Mouse (Mus musculus): ENCODE data around the gene Tdrd7. TPM values are rescaled to one million over a fixed set of nuclear protein-coding genes. Genes with fewer than 3 reads are reported as not detected.

Gene Tdrd7
- polyA plus RNA-seq, 1 experiment from 2014 or later, result 9.6 TPM

DNA sequence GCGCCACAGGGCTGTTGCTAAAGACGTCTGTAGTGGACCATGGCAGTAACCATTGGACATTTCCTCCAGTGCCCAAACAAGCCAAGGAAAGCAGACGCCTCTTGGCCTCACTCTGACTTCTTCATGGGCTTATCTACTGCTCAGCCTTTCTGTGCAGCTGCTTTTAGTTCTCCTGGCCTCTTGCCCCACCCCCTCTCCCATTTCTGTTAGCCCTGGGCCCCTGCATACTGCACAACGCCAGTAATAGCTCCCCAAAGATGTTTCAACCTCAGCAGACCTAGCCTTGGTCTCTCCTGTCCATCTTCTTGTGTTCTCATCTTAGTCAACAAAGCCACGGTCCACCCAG lies 77.3 kb downstream of the Tdrd7 start:
- H3K27me3 ChIP-seq (ENCODE audit: control insufficient read depth, insufficient read depth, low read length), result peaks cover 34% of the 10 kb centered on the region
- no peak overlapping the region for H3K9ac ChIP-seq (ENCODE audit: low read length)
- no peaks in the 10 kb centered on the region for H3K36me3 ChIP-seq (ENCODE audit: control insufficient read depth, insufficient read depth, low read length)
- no peak for ATAC-seq (replicated peaks; ENCODE audit: low FRiP score)
- no peaks in the 10 kb centered on the region for H3K9me3 ChIP-seq (ENCODE audit: control insufficient read depth, low read length)
- WGBS, result 37% methylated on average over 5 of the region's 5 CpGs
- no peak overlapping the region for H3K4me3 ChIP-seq (ENCODE audit: low read depth, low read length)
- peaks cover 14% of the 10 kb centered on the region for H3K4me1 ChIP-seq (replicated peaks; ENCODE audit: control insufficient read depth, insufficient read depth, low read length)
- no peak for DNase-seq (ENCODE audit: low spot score)
- H3K4me2 ChIP-seq (ENCODE audit: low read depth, low read length, severe bottlenecking), result 0 out of 2 replicates have a peak overlapping the region, but pooled peaks have one; percentile 8
- no peak overlapping the region for H3K27ac ChIP-seq (ENCODE audit: low read depth, low read length)

GRCm38 (mm10) chr4:46043361-46043760 lies 78.2 kb downstream of the Tdrd7 start:
- ATAC-seq (replicated peaks; ENCODE audit: low FRiP score), result no peak
- no peaks in the 10 kb centered on the region for H3K36me3 ChIP-seq (ENCODE audit: control insufficient read depth, insufficient read depth, low read length)

DNA sequence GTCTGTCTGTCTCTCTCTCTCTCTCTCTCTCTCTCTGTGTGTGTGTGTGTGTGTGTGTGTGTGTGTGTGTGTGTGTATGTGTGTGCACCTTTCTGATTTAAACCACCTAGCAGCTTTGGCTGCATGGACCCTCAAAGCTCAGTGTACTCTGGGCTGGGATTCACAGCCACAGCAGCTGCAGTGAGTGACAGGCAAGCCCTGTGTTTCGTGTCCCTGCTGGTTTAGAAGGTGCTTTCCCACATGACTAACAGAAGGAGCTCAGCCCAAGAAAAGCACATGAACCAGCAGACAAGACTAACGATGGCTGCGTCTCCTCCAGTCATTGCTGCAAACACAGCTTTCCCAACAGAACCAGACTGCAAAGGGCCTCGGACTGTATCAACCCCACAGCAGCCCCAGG lies 82.8 kb downstream of the Tdrd7 start:
- H3K9ac ChIP-seq (ENCODE audit: low read length), result no peak overlapping the region
- no peaks in the 10 kb centered on the region for H3K36me3 ChIP-seq (ENCODE audit: control insufficient read depth, insufficient read depth, low read length)
- H3K27ac ChIP-seq (ENCODE audit: low read depth, low read length), result no peak overlapping the region
- H3K27me3 ChIP-seq (ENCODE audit: control insufficient read depth, insufficient read depth, low read length), result no peaks in the 10 kb centered on the region
- DNase-seq (ENCODE audit: low spot score) (no peak), ATAC-seq (replicated peaks; ENCODE audit: low FRiP score) (no peak)
- H3K4me3 ChIP-seq (ENCODE audit: low read depth, low read length), result no peak overlapping the region
- no peak overlapping the region for H3K4me2 ChIP-seq (ENCODE audit: low read depth, low read length, severe bottlenecking)
- H3K9me3 ChIP-seq (ENCODE audit: control insufficient read depth, low read length), result no peaks in the 10 kb centered on the region
- WGBS, result 74% methylated on average over 4 of the region's 4 CpGs
- H3K4me1 ChIP-seq (replicated peaks; ENCODE audit: control insufficient read depth, insufficient read depth, low read length), result no peaks in the 10 kb centered on the region

More at GRCm38 (mm10) chr4:46043361-46043760, 78.2 kb downstream of the Tdrd7 start:
- no peak overlapping the region for H3K4me2 ChIP-seq (ENCODE audit: low read depth, low read length, severe bottlenecking)
- no peak for DNase-seq (ENCODE audit: low spot score)
- H3K27ac ChIP-seq (ENCODE audit: low read depth, low read length), result no peak overlapping the region
- H3K9ac ChIP-seq (ENCODE audit: low read length), result no peak overlapping the region
- H3K9me3 ChIP-seq (ENCODE audit: control insufficient read depth, low read length), result no peaks in the 10 kb centered on the region
- H3K4me3 ChIP-seq (ENCODE audit: low read depth, low read length), result no peak overlapping the region
- 82% methylated on average over 8 of the region's 8 CpGs for WGBS
- H3K27me3 ChIP-seq (ENCODE audit: control insufficient read depth, insufficient read depth, low read length), result peaks cover 25% of the 10 kb centered on the region
- peaks cover 14% of the 10 kb centered on the region for H3K4me1 ChIP-seq (replicated peaks; ENCODE audit: control insufficient read depth, insufficient read depth, low read length)

DNA sequence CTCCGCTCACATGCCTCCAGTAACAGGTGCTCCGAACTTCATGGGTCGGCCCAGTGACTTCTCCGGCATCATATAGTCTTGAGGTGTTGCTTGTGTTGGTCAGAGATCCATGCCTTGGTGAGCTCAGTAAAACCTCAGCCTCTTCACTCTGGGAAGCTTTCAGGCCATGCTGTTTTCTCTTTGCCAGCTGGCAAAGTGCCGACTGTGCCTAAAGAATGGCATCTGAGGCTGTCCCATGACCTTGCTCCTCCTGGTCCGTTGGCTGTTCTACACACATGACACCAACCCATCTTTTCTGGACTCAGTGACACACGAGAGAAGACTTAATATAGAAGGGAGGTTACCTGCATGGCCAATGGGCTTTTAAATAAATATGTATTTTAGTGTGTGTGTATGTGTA lies 83.3 kb downstream of the Tdrd7 start:
- no peak for ATAC-seq (replicated peaks; ENCODE audit: low FRiP score)
- H3K4me2 ChIP-seq (ENCODE audit: low read depth, low read length, severe bottlenecking), result no peak overlapping the region

GRCm38 (mm10) chr4:46053323-46054107 lies 88.4 kb downstream of the Tdrd7 start:
- Histone ChIP-seq H3K4me1 (replicated peaks; ENCODE audit: control insufficient read depth, insufficient read depth, low read length) (no peaks in the 10 kb centered on the region), H3K27me3 (ENCODE audit: control insufficient read depth, insufficient read depth, low read length) (no peaks in the 10 kb centered on the region), H3K9ac (ENCODE audit: low read length) (no peak overlapping the region), H3K4me2 (ENCODE audit: low read depth, low read length, severe bottlenecking) (no peak overlapping the region), H3K4me3 (ENCODE audit: low read depth, low read length) (no peak overlapping the region), H3K36me3 (ENCODE audit: control insufficient read depth, insufficient read depth, low read length) (no peaks in the 10 kb centered on the region), H3K27ac (ENCODE audit: low read depth, low read length) (no peak overlapping the region), H3K9me3 (ENCODE audit: control insufficient read depth, low read length) (no peaks in the 10 kb centered on the region)
- no peak for DNase-seq (ENCODE audit: low spot score)
- 83% methylated on average over 9 of the region's 9 CpGs for WGBS
- no peak for ATAC-seq (replicated peaks; ENCODE audit: low FRiP score)

More for the DNA sequence above, 83.3 kb downstream of the Tdrd7 start:
- H3K9me3 ChIP-seq (ENCODE audit: control insufficient read depth, low read length), result no peaks in the 10 kb centered on the region
- H3K36me3 ChIP-seq (ENCODE audit: control insufficient read depth, insufficient read depth, low read length), result no peaks in the 10 kb centered on the region
- no peaks in the 10 kb centered on the region for H3K4me1 ChIP-seq (replicated peaks; ENCODE audit: control insufficient read depth, insufficient read depth, low read length)
- H3K9ac ChIP-seq (ENCODE audit: low read length), result no peak overlapping the region
- no peaks in the 10 kb centered on the region for H3K27me3 ChIP-seq (ENCODE audit: control insufficient read depth, insufficient read depth, low read length)
- WGBS, result 94% methylated on average over 7 of the region's 7 CpGs
- H3K4me3 ChIP-seq (ENCODE audit: low read depth, low read length), result no peak overlapping the region
- H3K27ac ChIP-seq (ENCODE audit: low read depth, low read length), result no peak overlapping the region
- no peak for DNase-seq (ENCODE audit: low spot score)

DNA sequence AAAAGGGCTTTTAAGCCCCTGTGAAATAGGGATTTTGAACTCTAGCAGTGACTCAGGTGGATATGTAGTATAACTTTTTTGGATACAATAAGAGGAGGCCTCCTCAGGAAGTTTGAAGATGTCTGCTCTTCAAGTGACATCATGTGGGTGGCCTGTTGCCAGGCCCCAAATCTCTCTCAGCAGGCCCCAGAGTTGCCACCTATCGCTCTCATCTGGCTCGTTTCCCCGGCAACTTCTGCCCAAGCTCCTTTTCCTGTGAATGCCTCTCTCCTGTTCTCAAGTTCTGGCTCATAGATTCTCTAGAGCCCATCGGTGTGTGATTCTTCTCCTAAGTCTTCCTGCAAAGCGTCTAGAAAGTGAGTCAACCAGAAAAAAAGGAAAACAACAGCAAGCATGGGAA lies 91.0 kb downstream of the Tdrd7 start:
- Histone ChIP-seq H3K36me3 (ENCODE audit: control insufficient read depth, insufficient read depth, low read length) (no peaks in the 10 kb centered on the region), H3K4me3 (ENCODE audit: low read depth, low read length) (no peak overlapping the region), H3K9ac (ENCODE audit: low read length) (no peak overlapping the region), H3K27ac (ENCODE audit: low read depth, low read length) (no peak overlapping the region), H3K9me3 (ENCODE audit: control insufficient read depth, low read length) (no peaks in the 10 kb centered on the region), H3K4me1 (replicated peaks; ENCODE audit: control insufficient read depth, insufficient read depth, low read length) (no peaks in the 10 kb centered on the region), H3K27me3 (ENCODE audit: control insufficient read depth, insufficient read depth, low read length) (no peaks in the 10 kb centered on the region), H3K4me2 (ENCODE audit: low read depth, low read length, severe bottlenecking) (no peak overlapping the region)
- no peak for DNase-seq (ENCODE audit: low spot score)
- 88% methylated on average over 5 of the region's 5 CpGs for WGBS
- no peak for ATAC-seq (replicated peaks; ENCODE audit: low FRiP score)

GRCm38 (mm10) chr4:46061259-46061962 lies 96.3 kb downstream of the Tdrd7 start:
- Histone ChIP-seq H3K9ac (ENCODE audit: low read length) (no peak overlapping the region), H3K9me3 (ENCODE audit: control insufficient read depth, low read length) (no peaks in the 10 kb centered on the region), H3K4me2 (ENCODE audit: low read depth, low read length, severe bottlenecking) (no peak overlapping the region), H3K27me3 (ENCODE audit: control insufficient read depth, insufficient read depth, low read length) (no peaks in the 10 kb centered on the region), H3K27ac (ENCODE audit: low read depth, low read length) (no peak overlapping the region), H3K4me3 (ENCODE audit: low read depth, low read length) (no peak overlapping the region), H3K36me3 (ENCODE audit: control insufficient read depth, insufficient read depth, low read length) (no peaks in the 10 kb centered on the region), H3K4me1 (replicated peaks; ENCODE audit: control insufficient read depth, insufficient read depth, low read length) (no peaks in the 10 kb centered on the region)
- ATAC-seq (replicated peaks; ENCODE audit: low FRiP score), result no peak
- WGBS, result 90% methylated on average over 12 of the region's 12 CpGs
- DNase-seq (ENCODE audit: low spot score), result no peak

- H3K36me3 ChIP-seq (ENCODE audit: control insufficient read depth, insufficient read depth, low read length), result no peaks in the 10 kb centered on the region
- no peak for DNase-seq (ENCODE audit: low spot score)
- no peak overlapping the region for H3K4me2 ChIP-seq (ENCODE audit: low read depth, low read length, severe bottlenecking)
- 83% methylated on average over 4 of the region's 4 CpGs for WGBS
- H3K27me3 ChIP-seq (ENCODE audit: control insufficient read depth, insufficient read depth, low read length), result no peaks in the 10 kb centered on the region
- no peak overlapping the region for H3K27ac ChIP-seq (ENCODE audit: low read depth, low read length)
- no peak overlapping the region for H3K4me3 ChIP-seq (ENCODE audit: low read depth, low read length)
- no peak for ATAC-seq (replicated peaks; ENCODE audit: low FRiP score)
- no peaks in the 10 kb centered on the region for H3K4me1 ChIP-seq (replicated peaks; ENCODE audit: control insufficient read depth, insufficient read depth, low read length)
- H3K9me3 ChIP-seq (ENCODE audit: control insufficient read depth, low read length), result no peaks in the 10 kb centered on the region
- no peak overlapping the region for H3K9ac ChIP-seq (ENCODE audit: low read length)
Observed at GRCm38 (mm10) chr4:46063841-46064240, 98.7 kb downstream of the Tdrd7 start.

All from forebrain, embryonic 11.5 days (tissue).